Mouse (Mus musculus) cerebellum, adult 2 months (tissue): ENCODE results near the gene Fbxl13. TPM values are rescaled to one million over a fixed set of nuclear protein-coding genes. Genes with fewer than 3 reads are reported as not detected.
"Not testable (repeated sequence)": the region's sequence is repeated elsewhere in the genome, so short reads cannot be mapped to it uniquely, and the experiment has no call there.

Experiments
- DNase-seq, 2 experiments: peaks; one replicate each; pipeline ENCODE4 v3.0.0; 2021
- H3K27ac ChIP-seq: fragments of 200-500 bp; 2 replicates; pipeline ENCODE4 v1.5.1; 2012; ENCODE audit warnings: low read length, control low read depth, inconsistent platforms; ENCODE audit not compliant: insufficient read depth
- H3K27me3 ChIP-seq: fragments of 200-500 bp; 2 replicates; pipeline ENCODE4 v1.6.1; 2012; ENCODE audit warnings: inconsistent platforms, mild to moderate bottlenecking, low read length, moderate library complexity; ENCODE audit not compliant: control insufficient read depth, insufficient read depth
- H3K4me1 ChIP-seq: fragments of 200-500 bp; 2 replicates; pipeline ENCODE4 v1.6.1; 2011; ENCODE audit warnings: low read length; ENCODE audit not compliant: control insufficient read depth, insufficient read depth
- H3K4me3 ChIP-seq: fragments of 200-500 bp; replicated peaks from 2 replicates; pipeline ENCODE3; 2011; ENCODE audit warnings: mild to moderate bottlenecking, low read depth, low read length, control low read depth; ENCODE audit not compliant: insufficient read depth
- CTCF ChIP-seq: fragments of 200-500 bp; IDR thresholded peaks from 2 replicates; pipeline ENCODE4 v1.5.1; 2011; ENCODE audit warnings: low read depth, mild to moderate bottlenecking, control low read depth, low read length, moderate library complexity, borderline replicate concordance; ENCODE audit not compliant: insufficient read depth
- POLR2A ChIP-seq: fragments of 200-500 bp; IDR thresholded peaks from 2 replicates; pipeline ENCODE4 v1.6.1; 2011; ENCODE audit warnings: low read length, control low read depth, borderline replicate concordance; ENCODE audit not compliant: insufficient read depth
- WGBS: fragments of 180-500 bp; shearing (Covaris S2); methylation state at CpG from one replicate; pipeline ENCODE4 v1.1.7; 2018; 5-methylcytosine and 5-hydroxymethylcytosine counted together
- polyA plus RNA-seq: library from polyadenylated mRNA; depleted of rRNA; stranded (reverse); fragments of >200 nt; gene quantifications from 2 replicates; pipeline ENCODE4 v1.2.3, GENCODE M21; 2012

Fbxl13 gene
- polyA plus RNA-seq, 1 experiment: 0.21 TPM

GRCm38 (mm10) chr5:21608311-21609304 is 36.8 kb downstream of the Fbxl13 start:
- Histone ChIP-seq H3K27me3 (no peaks in the 10 kb centered on the region), H3K4me3 (no peak overlapping the region), H3K27ac (no peak overlapping the region), H3K4me1 (peaks cover 12% of the 10 kb centered on the region)
- peak; percentile 37 to 43 for DNase-seq
- TF ChIP-seq POLR2A: no peak
- no peak for TF ChIP-seq CTCF
- 31% methylated on average over 12 of the region's 12 CpGs for WGBS

- 81% methylated on average over 6 of the region's 6 CpGs for WGBS
- no peak for DNase-seq
- Histone ChIP-seq H3K4me3 (no peak overlapping the region), H3K27ac (no peak overlapping the region), H3K27me3 (no peaks in the 10 kb centered on the region), H3K4me1 (peaks cover 12% of the 10 kb centered on the region)
- no peak for TF ChIP-seq POLR2A
Observed at GRCm38 (mm10) chr5:21605936-21606335, 39.5 kb downstream of the Fbxl13 start.

GRCm38 (mm10) chr5:21599961-21600360 is 45.5 kb downstream of the Fbxl13 start:
- 95% methylated on average over 4 of the region's 4 CpGs for WGBS
- H3K27me3 ChIP-seq: no peaks in the 10 kb centered on the region
- TF ChIP-seq CTCF: no peak
- no peak for TF ChIP-seq POLR2A
- H3K27ac ChIP-seq: no peak overlapping the region
- H3K4me1 ChIP-seq: no peaks in the 10 kb centered on the region
- no peak overlapping the region for H3K4me3 ChIP-seq
- no peak for DNase-seq

GRCm38 (mm10) chr5:21599536-21599935 is 45.9 kb downstream of the Fbxl13 start:
- 66% methylated on average over 2 of the region's 2 CpGs for WGBS
- not testable (repeated sequence) for H3K27me3 ChIP-seq, H3K4me1 ChIP-seq, H3K27ac ChIP-seq, H3K4me3 ChIP-seq, DNase-seq

GRCm38 (mm10) chr5:21593201-21593709 is 52.2 kb downstream of the Fbxl13 start:
- Histone ChIP-seq H3K4me1 (no peaks in the 10 kb centered on the region), H3K4me3 (no peak overlapping the region), H3K27me3 (no peaks in the 10 kb centered on the region), H3K27ac (no peak overlapping the region)
- no peak for TF ChIP-seq CTCF
- no peak for TF ChIP-seq POLR2A
- WGBS: 78% methylated on average over 9 of the region's 9 CpGs
- no peak for DNase-seq

GRCm38 (mm10) chr5:21592106-21592505 is 53.3 kb downstream of the Fbxl13 start:
- WGBS: 93% methylated on average over 2 of the region's 2 CpGs
- H3K4me1 ChIP-seq: no peaks in the 10 kb centered on the region

GRCm38 (mm10) chr5:21588220-21588619 is 57.2 kb downstream of the Fbxl13 start:
- Histone ChIP-seq H3K4me1 (no peaks in the 10 kb centered on the region), H3K27ac (no peak overlapping the region), H3K27me3 (no peaks in the 10 kb centered on the region), H3K4me3 (no peak overlapping the region)
- DNase-seq: no peak
- TF ChIP-seq POLR2A: no peak
- no peak for TF ChIP-seq CTCF
- 94% methylated on average over 13 of the region's 13 CpGs for WGBS

More at GRCm38 (mm10) chr5:21592106-21592505, 53.3 kb downstream of the Fbxl13 start:
- Histone ChIP-seq H3K4me3 (no peak overlapping the region), H3K27me3 (no peaks in the 10 kb centered on the region), H3K27ac (no peak overlapping the region)
- TF ChIP-seq POLR2A: no peak
- no peak for TF ChIP-seq CTCF
- no peak for DNase-seq

- DNase-seq: no peak
- no peak for TF ChIP-seq CTCF
- no peak for TF ChIP-seq POLR2A
- no peaks in the 10 kb centered on the region for H3K27me3 ChIP-seq
- H3K4me1 ChIP-seq: no peaks in the 10 kb centered on the region
- H3K27ac ChIP-seq: no peak overlapping the region
- WGBS: 79% methylated on average over 7 of the region's 7 CpGs
- no peak overlapping the region for H3K4me3 ChIP-seq
Observed at GRCm38 (mm10) chr5:21587683-21588082, 57.8 kb downstream of the Fbxl13 start.

GRCm38 (mm10) chr5:21586763-21587162 is 58.7 kb downstream of the Fbxl13 start:
- Histone ChIP-seq H3K4me1 (no peaks in the 10 kb centered on the region), H3K27ac (no peak overlapping the region), H3K27me3 (no peaks in the 10 kb centered on the region), H3K4me3 (no peak overlapping the region)
- 50% methylated on average over 6 of the region's 6 CpGs for WGBS
- TF ChIP-seq CTCF (peak; percentile 52; the same call in 1 of the 2 replicates), POLR2A (no peak)
- peak in 1 of 2 experiments; percentile 17 for DNase-seq
